Mouse (Mus musculus) hindbrain, embryonic 12.5 days (tissue): ENCODE data around the gene Fmnl3. TPM values are rescaled to one million over a fixed set of nuclear protein-coding genes. Genes with fewer than 3 reads are reported as not detected.
A peak's percentile ranks its signal among the peaks of the same experiment; 100 is the strongest.

Experiments used
- ATAC-seq: fragments of 200-750 bp; cut with Nextera tagmentation; 2 replicates; pipeline ENCODE4 v1.8.0; 2017; ENCODE audit warnings: moderate TSS enrichment; ENCODE audit not compliant: low FRiP score
- H3K27ac ChIP-seq: fragments of 300-500 bp; sonication (generic); 2 replicates; pipeline ENCODE4 v1.5.1; 2016; ENCODE audit warnings: mild to moderate bottlenecking
- H3K27me3 ChIP-seq: fragments of 300-500 bp; sonication (generic); 2 replicates; pipeline ENCODE4 v1.6.1; 2016; ENCODE audit warnings: mild to moderate bottlenecking
- H3K36me3 ChIP-seq: fragments of 300-500 bp; sonication (generic); 2 replicates; pipeline ENCODE4 v1.6.1; 2016; ENCODE audit warnings: mild to moderate bottlenecking
- H3K4me1 ChIP-seq: fragments of 300-500 bp; sonication (generic); 2 replicates; pipeline ENCODE4 v1.6.1; 2016
- H3K4me2 ChIP-seq: fragments of 300-500 bp; sonication (generic); replicated peaks from 2 replicates; pipeline ENCODE4 v1.6.1; 2016; ENCODE audit warnings: mild to moderate bottlenecking
- H3K4me3 ChIP-seq: fragments of 300-500 bp; sonication (generic); 2 replicates; pipeline ENCODE4 v1.5.1; 2016; ENCODE audit warnings: mild to moderate bottlenecking
- H3K9ac ChIP-seq: fragments of 300-500 bp; sonication (generic); 2 replicates; pipeline ENCODE4 v1.6.1; 2016; ENCODE audit warnings: mild to moderate bottlenecking, moderate library complexity
- H3K9me3 ChIP-seq: fragments of 300-500 bp; sonication (generic); replicated peaks from 2 replicates; pipeline ENCODE4 v1.6.1; 2016; ENCODE audit warnings: mild to moderate bottlenecking
- WGBS: fragments of 180-500 bp; shearing (Covaris S2); methylation state at CpG from one replicate; pipeline ENCODE4 v1.1.7; 2016; 5-methylcytosine and 5-hydroxymethylcytosine counted together
- polyA plus RNA-seq: library from polyadenylated mRNA; unstranded; fragments of >200 nt; fragmentation: Nextera tagmentation; extraction: Ambion mirVana; gene quantifications from 2 replicates; pipeline ENCODE4 v1.2.1, GENCODE M21; 2016

Gene Fmnl3
- polyA plus RNA-seq, 1 experiment from 2014 or later = 19.7 TPM

GRCm38 (mm10) chr15:99333676-99334065, 36.6 kb downstream of the Fmnl3 start:
- WGBS = 91% methylated on average over 3 of the region's 3 CpGs
- Histone ChIP-seq H3K27ac (peak overlapping the region; percentile 86), H3K4me1 (peaks cover 29% of the 10 kb centered on the region), H3K4me2 (no peak overlapping the region), H3K27me3 (no peaks in the 10 kb centered on the region; the same call in 1 of the 2 replicates), H3K36me3 (peaks cover 8% of the 10 kb centered on the region; the same call in 1 of the 2 replicates), H3K9me3 (no peaks in the 10 kb centered on the region), H3K9ac (no peak overlapping the region), H3K4me3 (no peak overlapping the region)
- ATAC-seq = no peak

GRCm38 (mm10) chr15:99332921-99333675, 37.2 kb downstream of the Fmnl3 start:
- Histone ChIP-seq H3K9me3 (no peaks in the 10 kb centered on the region), H3K27me3 (no peaks in the 10 kb centered on the region; the same call in 1 of the 2 replicates), H3K4me2 (no peak overlapping the region; the same call in 1 of the 2 replicates), H3K4me3 (no peak overlapping the region), H3K4me1 (peaks cover 29% of the 10 kb centered on the region), H3K36me3 (peaks cover 14% of the 10 kb centered on the region), H3K9ac (no peak overlapping the region), H3K27ac (peak overlapping the region; percentile 86)
- 55% methylated on average over 9 of the region's 9 CpGs for WGBS
- ATAC-seq = no peak

GRCm38 (mm10) chr15:99332111-99332510, 38.2 kb downstream of the Fmnl3 start:
- Histone ChIP-seq H3K9me3 (no peaks in the 10 kb centered on the region), H3K36me3 (peaks cover 24% of the 10 kb centered on the region), H3K4me2 (no peak overlapping the region), H3K9ac (no peak overlapping the region), H3K27ac (peak overlapping the region; percentile 86), H3K4me1 (peaks cover 29% of the 10 kb centered on the region), H3K4me3 (no peak overlapping the region), H3K27me3 (no peaks in the 10 kb centered on the region; the same call in 1 of the 2 replicates)
- no peak for ATAC-seq

GRCm38 (mm10) chr15:99331341-99331740, 38.9 kb downstream of the Fmnl3 start:
- ATAC-seq = no peak
- Histone ChIP-seq H3K9ac (no peak overlapping the region), H3K4me1 (peaks cover 29% of the 10 kb centered on the region), H3K36me3 (peaks cover 25% of the 10 kb centered on the region), H3K27me3 (no peaks in the 10 kb centered on the region; the same call in 1 of the 2 replicates), H3K4me3 (no peak overlapping the region), H3K27ac (no peak overlapping the region; the same call in 1 of the 2 replicates), H3K4me2 (no peak overlapping the region), H3K9me3 (no peaks in the 10 kb centered on the region)
- 62% methylated on average over 5 of the region's 5 CpGs for WGBS

GRCm38 (mm10) chr15:99330324-99330723, 40.0 kb downstream of the Fmnl3 start:
- no peak overlapping the region for H3K9ac ChIP-seq
- WGBS = 65% methylated on average over 2 of the region's 2 CpGs
- no peak overlapping the region for H3K4me3 ChIP-seq
- H3K27ac ChIP-seq = no peak overlapping the region
- H3K36me3 ChIP-seq = peaks cover 31% of the 10 kb centered on the region
- H3K9me3 ChIP-seq = no peaks in the 10 kb centered on the region
- no peak overlapping the region for H3K4me2 ChIP-seq
- peaks cover 29% of the 10 kb centered on the region for H3K4me1 ChIP-seq
- no peaks in the 10 kb centered on the region; the same call in 1 of the 2 replicates for H3K27me3 ChIP-seq
- no peak for ATAC-seq

GRCm38 (mm10) chr15:99328011-99328410, 42.3 kb downstream of the Fmnl3 start:
- no peak overlapping the region for H3K9ac ChIP-seq
- ATAC-seq = no peak
- H3K4me2 ChIP-seq = no peak overlapping the region
- peaks cover 15% of the 10 kb centered on the region for H3K4me1 ChIP-seq
- peaks cover 50% of the 10 kb centered on the region for H3K36me3 ChIP-seq
- H3K4me3 ChIP-seq = no peak overlapping the region
- no peaks in the 10 kb centered on the region for H3K9me3 ChIP-seq
- H3K27ac ChIP-seq = no peak overlapping the region
- no peaks in the 10 kb centered on the region; the same call in 1 of the 2 replicates for H3K27me3 ChIP-seq
- WGBS = 92% methylated on average over 5 of the region's 5 CpGs

GRCm38 (mm10) chr15:99326959-99327358, 43.3 kb downstream of the Fmnl3 start:
- H3K4me3 ChIP-seq = no peak overlapping the region
- no peaks in the 10 kb centered on the region for H3K9me3 ChIP-seq
- H3K36me3 ChIP-seq = peaks cover 61% of the 10 kb centered on the region
- no peak overlapping the region for H3K9ac ChIP-seq
- no peak for ATAC-seq
- H3K27me3 ChIP-seq = no peaks in the 10 kb centered on the region; the same call in 1 of the 2 replicates
- peaks cover 4% of the 10 kb centered on the region for H3K4me1 ChIP-seq
- no peak overlapping the region for H3K4me2 ChIP-seq
- no peak overlapping the region for H3K27ac ChIP-seq
- WGBS = 80% methylated on average over 1 of the region's 1 CpGs

- Histone ChIP-seq H3K4me3 (no peak overlapping the region), H3K27me3 (no peaks in the 10 kb centered on the region; the same call in 1 of the 2 replicates), H3K4me2 (no peak overlapping the region), H3K4me1 (no peaks in the 10 kb centered on the region), H3K9me3 (no peaks in the 10 kb centered on the region), H3K36me3 (peaks cover 66% of the 10 kb centered on the region), H3K27ac (no peak overlapping the region), H3K9ac (no peak overlapping the region)
- ATAC-seq = no peak
- 47% methylated on average over 2 of the region's 2 CpGs for WGBS
Measured at GRCm38 (mm10) chr15:99326407-99326806, 43.9 kb downstream of the Fmnl3 start.

- Histone ChIP-seq H3K4me1 (no peaks in the 10 kb centered on the region), H3K4me2 (no peak overlapping the region), H3K4me3 (no peak overlapping the region), H3K36me3 (peaks cover 74% of the 10 kb centered on the region), H3K9me3 (no peaks in the 10 kb centered on the region), H3K9ac (no peak overlapping the region), H3K27ac (no peak overlapping the region), H3K27me3 (no peaks in the 10 kb centered on the region; the same call in 1 of the 2 replicates)
- 97% methylated on average over 6 of the region's 6 CpGs for WGBS
- ATAC-seq = no peak
Measured at GRCm38 (mm10) chr15:99325598-99325997, 44.7 kb downstream of the Fmnl3 start.

- no peaks in the 10 kb centered on the region for H3K4me1 ChIP-seq
- no peak overlapping the region for H3K27ac ChIP-seq
- no peaks in the 10 kb centered on the region for H3K9me3 ChIP-seq
- H3K36me3 ChIP-seq = peaks cover 84% of the 10 kb centered on the region
- no peaks in the 10 kb centered on the region; the same call in 1 of the 2 replicates for H3K27me3 ChIP-seq
- no peak overlapping the region for H3K4me3 ChIP-seq
- no peak for ATAC-seq
- H3K9ac ChIP-seq = no peak overlapping the region
- 89% methylated on average over 9 of the region's 9 CpGs for WGBS
- H3K4me2 ChIP-seq = no peak overlapping the region
Measured at GRCm38 (mm10) chr15:99324151-99324550, 46.1 kb downstream of the Fmnl3 start.

- Histone ChIP-seq H3K27ac (peak overlapping the region; percentile 30; the same call in 1 of the 2 replicates), H3K4me3 (no peak overlapping the region), H3K4me1 (no peaks in the 10 kb centered on the region), H3K36me3 (peaks cover 90% of the 10 kb centered on the region), H3K9me3 (no peaks in the 10 kb centered on the region), H3K9ac (no peak overlapping the region), H3K4me2 (no peak overlapping the region), H3K27me3 (no peaks in the 10 kb centered on the region)
- 84% methylated on average over 9 of the region's 9 CpGs for WGBS
- ATAC-seq = no peak
Measured at GRCm38 (mm10) chr15:99320978-99321377, 49.3 kb downstream of the Fmnl3 start.

- ATAC-seq = no peak
- H3K4me3 ChIP-seq = no peak overlapping the region
- peaks cover 90% of the 10 kb centered on the region for H3K36me3 ChIP-seq
- no peak overlapping the region for H3K4me2 ChIP-seq
- no peak overlapping the region for H3K9ac ChIP-seq
- 87% methylated on average over 10 of the region's 10 CpGs for WGBS
- H3K27me3 ChIP-seq = no peaks in the 10 kb centered on the region
- no peaks in the 10 kb centered on the region for H3K9me3 ChIP-seq
- no peaks in the 10 kb centered on the region for H3K4me1 ChIP-seq
- peak overlapping the region; percentile 7; the same call in 1 of the 2 replicates for H3K27ac ChIP-seq
Measured at GRCm38 (mm10) chr15:99320168-99320674, 50.1 kb downstream of the Fmnl3 start.
